Mouse (Mus musculus): ENCODE results near the gene Cfap299. TPM values are rescaled to one million over a fixed set of nuclear protein-coding genes. Genes with fewer than 3 reads are reported as not detected.
A peak's percentile ranks its signal among the peaks of the same experiment; 100 is the strongest.
"Not testable (repeated sequence)": the region's sequence is repeated elsewhere in the genome, so short reads cannot be mapped to it uniquely, and the experiment has no call there.

The Cfap299 gene
- polyA plus RNA-seq, 1 experiment from 2014 or later, result 6.1 TPM

DNA sequence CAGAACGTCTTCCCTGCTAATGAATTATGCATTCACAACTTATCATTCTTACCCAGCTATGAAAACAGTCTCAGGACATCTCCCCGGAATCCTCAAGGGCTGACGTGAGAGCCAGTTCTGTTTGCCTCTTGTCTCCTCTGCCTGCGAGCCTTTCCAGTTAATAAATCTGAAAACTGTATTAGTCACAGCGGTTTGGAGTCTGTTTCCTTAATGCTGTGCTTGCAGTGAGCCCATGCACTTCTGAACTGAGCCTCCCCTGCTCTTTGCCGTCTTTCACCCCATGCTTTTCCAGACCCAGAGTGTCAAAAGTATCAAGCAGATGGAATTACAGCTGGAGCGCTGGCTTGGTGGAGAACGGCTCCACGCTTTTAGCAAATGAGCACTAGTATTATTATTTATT lies 22.6 kb upstream of the Cfap299 start:
- H3K27me3 ChIP-seq (ENCODE audit: control insufficient read depth, insufficient read depth, low read depth, low read length), result no peaks in the 10 kb centered on the region
- no peak for ATAC-seq (ENCODE audit: low read depth)
- 34% methylated on average over 9 of the region's 9 CpGs for WGBS
- H3K4me2 ChIP-seq (ENCODE audit: low read depth, low read length), result no peak overlapping the region
- H3K9me3 ChIP-seq (ENCODE audit: control insufficient read depth, low read length), result no peaks in the 10 kb centered on the region
- H3K27ac ChIP-seq (ENCODE audit: low read length), result no peak overlapping the region
- no peaks in the 10 kb centered on the region for H3K36me3 ChIP-seq (ENCODE audit: control insufficient read depth, insufficient read depth, low read length)
- no peak overlapping the region for H3K9ac ChIP-seq (ENCODE audit: low read length)
- no peak overlapping the region for H3K4me3 ChIP-seq (ENCODE audit: low read length)
- no peaks in the 10 kb centered on the region for H3K4me1 ChIP-seq (replicated peaks; ENCODE audit: control insufficient read depth, insufficient read depth, low read length)

DNA sequence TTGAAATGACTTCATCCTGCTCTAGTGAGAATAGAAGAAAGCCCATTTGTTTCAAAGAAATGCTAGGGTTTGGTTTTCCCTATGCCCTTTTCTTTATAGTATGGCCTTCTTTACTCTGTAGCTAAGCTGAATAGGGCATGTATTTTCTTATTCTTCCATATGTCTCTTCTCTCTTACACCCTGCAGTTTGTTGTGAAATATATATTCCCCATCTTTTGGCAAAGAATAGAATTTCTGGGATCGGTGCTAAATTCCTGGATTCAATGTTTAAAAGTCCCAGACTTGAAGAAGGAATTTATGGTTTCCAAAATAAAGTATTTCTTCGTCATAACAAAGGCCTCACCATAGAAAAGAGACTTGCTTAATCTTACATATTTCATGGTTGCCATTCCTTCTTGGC lies 2.5 kb upstream of the Cfap299 start:
- Histone ChIP-seq H3K4me2 (ENCODE audit: low read depth, low read length) (no peak overlapping the region), H3K4me3 (ENCODE audit: low read length) (no peak overlapping the region), H3K9ac (ENCODE audit: low read length) (no peak overlapping the region), H3K27me3 (ENCODE audit: control insufficient read depth, insufficient read depth, low read depth, low read length) (no peaks in the 10 kb centered on the region), H3K27ac (ENCODE audit: low read length) (no peak overlapping the region), H3K9me3 (ENCODE audit: control insufficient read depth, low read length) (no peaks in the 10 kb centered on the region), H3K4me1 (replicated peaks; ENCODE audit: control insufficient read depth, insufficient read depth, low read length) (peaks cover 6% of the 10 kb centered on the region; the same call in 1 of the 2 replicates), H3K36me3 (ENCODE audit: control insufficient read depth, insufficient read depth, low read length) (no peaks in the 10 kb centered on the region)
- ATAC-seq (ENCODE audit: low read depth), result peak; percentile 71
- 44% methylated on average over 2 of the region's 2 CpGs for WGBS

DNA sequence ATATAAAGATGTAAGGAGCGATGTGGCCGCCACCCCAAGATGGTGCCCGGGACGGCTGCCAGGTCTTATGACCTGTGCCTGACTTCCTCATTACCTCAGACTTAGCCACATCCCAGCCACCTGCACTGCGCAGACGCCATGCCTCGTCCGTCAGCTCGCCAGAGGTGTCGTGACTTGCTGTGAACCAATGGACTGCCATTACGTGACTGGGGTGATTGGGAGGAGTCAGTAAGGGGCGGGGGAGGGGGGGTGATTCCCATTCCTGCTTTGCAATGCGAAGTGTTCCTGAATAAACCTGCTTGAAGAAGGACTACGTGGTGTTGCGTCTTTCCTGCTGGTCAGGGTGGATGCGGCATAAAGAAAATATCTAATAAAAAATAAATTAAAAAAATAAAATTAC lies 14.6 kb downstream of the Cfap299 start:
- 77% methylated on average over 16 of the region's 16 CpGs for WGBS

DNA sequence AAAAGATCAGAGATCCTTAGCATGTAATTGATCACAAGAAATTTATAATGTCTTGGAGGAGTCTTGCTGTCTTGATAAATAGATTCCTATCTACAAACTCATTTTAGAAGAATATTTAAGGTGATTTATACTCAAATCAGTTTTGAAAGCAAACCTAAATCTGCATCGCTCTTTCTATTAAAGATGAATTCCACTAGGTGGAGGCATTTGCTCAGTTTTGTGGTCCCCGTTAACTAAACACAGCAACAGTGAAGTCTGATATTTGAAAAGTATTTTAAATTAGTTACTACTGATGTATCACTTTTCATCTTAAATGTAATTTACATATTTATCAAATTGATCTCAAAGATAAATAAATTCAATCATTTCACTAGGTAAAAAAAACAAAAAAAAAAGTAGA lies 15.5 kb downstream of the Cfap299 start:
- Histone ChIP-seq H3K27ac (ENCODE audit: low read length) (no peak overlapping the region), H3K4me3 (ENCODE audit: low read length) (no peak overlapping the region), H3K27me3 (ENCODE audit: control insufficient read depth, insufficient read depth, low read depth, low read length) (no peaks in the 10 kb centered on the region), H3K9ac (ENCODE audit: low read length) (no peak overlapping the region), H3K36me3 (ENCODE audit: control insufficient read depth, insufficient read depth, low read length) (no peaks in the 10 kb centered on the region), H3K4me2 (ENCODE audit: low read depth, low read length) (no peak overlapping the region), H3K9me3 (ENCODE audit: control insufficient read depth, low read length) (no peaks in the 10 kb centered on the region), H3K4me1 (replicated peaks; ENCODE audit: control insufficient read depth, insufficient read depth, low read length) (no peaks in the 10 kb centered on the region)
- WGBS, result 52% methylated on average over 2 of the region's 2 CpGs
- no peak for ATAC-seq (ENCODE audit: low read depth)

More for the DNA sequence above, 14.6 kb downstream of the Cfap299 start:
- H3K27me3 ChIP-seq (ENCODE audit: control insufficient read depth, insufficient read depth, low read depth, low read length); H3K9me3 ChIP-seq (ENCODE audit: control insufficient read depth, low read length); H3K4me1 ChIP-seq (replicated peaks; ENCODE audit: control insufficient read depth, insufficient read depth, low read length); H3K27ac ChIP-seq (ENCODE audit: low read length); H3K9ac ChIP-seq (ENCODE audit: low read length); H3K36me3 ChIP-seq (ENCODE audit: control insufficient read depth, insufficient read depth, low read length); H3K4me3 ChIP-seq (ENCODE audit: low read length); H3K4me2 ChIP-seq (ENCODE audit: low read depth, low read length); ATAC-seq (ENCODE audit: low read depth): not testable (repeated sequence)

DNA sequence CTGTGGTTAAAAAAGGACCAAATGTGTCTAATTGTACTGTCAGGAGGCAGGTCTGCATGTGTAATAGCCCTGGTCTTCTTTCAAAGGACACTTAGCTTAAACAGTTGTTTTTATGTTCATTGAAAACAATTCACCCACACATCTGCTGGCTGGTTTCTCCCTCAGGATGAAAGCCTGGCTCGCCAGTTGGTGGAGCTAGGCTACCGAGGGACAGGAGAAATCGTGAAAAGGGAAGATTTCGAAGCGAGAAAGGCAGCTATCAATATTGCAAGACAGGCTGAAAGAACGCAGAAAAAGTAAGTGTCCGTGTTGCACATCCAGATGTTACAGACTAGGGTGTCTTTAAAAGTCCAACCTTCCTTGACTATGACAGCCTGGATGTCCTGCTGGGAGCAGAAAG lies 17.0 kb downstream of the Cfap299 start:
- ATAC-seq (ENCODE audit: low read depth), result no peak
- H3K9me3 ChIP-seq (ENCODE audit: control insufficient read depth, low read length), result no peaks in the 10 kb centered on the region
- H3K27ac ChIP-seq (ENCODE audit: low read length), result no peak overlapping the region
- no peak overlapping the region for H3K4me3 ChIP-seq (ENCODE audit: low read length)
- H3K27me3 ChIP-seq (ENCODE audit: control insufficient read depth, insufficient read depth, low read depth, low read length), result no peaks in the 10 kb centered on the region
- H3K9ac ChIP-seq (ENCODE audit: low read length), result no peak overlapping the region
- H3K36me3 ChIP-seq (ENCODE audit: control insufficient read depth, insufficient read depth, low read length), result no peaks in the 10 kb centered on the region
- no peaks in the 10 kb centered on the region for H3K4me1 ChIP-seq (replicated peaks; ENCODE audit: control insufficient read depth, insufficient read depth, low read length)
- H3K4me2 ChIP-seq (ENCODE audit: low read depth, low read length), result no peak overlapping the region
- 66% methylated on average over 7 of the region's 7 CpGs for WGBS

DNA sequence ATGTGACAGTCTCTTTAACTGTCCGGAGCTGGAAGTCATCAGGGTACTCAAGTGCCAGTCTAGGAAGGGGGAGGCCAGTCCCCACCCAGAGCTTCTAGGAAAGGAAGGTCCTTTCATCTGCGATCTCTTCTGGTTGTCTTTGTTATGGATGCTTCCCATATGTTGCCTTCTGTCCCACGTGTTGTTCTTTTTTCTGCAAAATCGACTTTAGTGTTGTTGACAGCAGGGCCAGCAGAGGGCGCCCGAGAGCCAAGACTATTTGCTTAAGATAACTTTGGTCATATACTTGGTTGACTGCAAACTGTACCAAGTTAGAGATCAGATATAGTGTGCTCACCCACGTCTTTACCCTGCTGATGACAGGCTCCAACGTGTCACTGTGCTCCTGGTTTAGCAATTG lies 19.5 kb downstream of the Cfap299 start:
- Histone ChIP-seq H3K9me3 (ENCODE audit: control insufficient read depth, low read length) (no peaks in the 10 kb centered on the region), H3K4me2 (ENCODE audit: low read depth, low read length) (no peak overlapping the region), H3K36me3 (ENCODE audit: control insufficient read depth, insufficient read depth, low read length) (no peaks in the 10 kb centered on the region), H3K4me1 (replicated peaks; ENCODE audit: control insufficient read depth, insufficient read depth, low read length) (no peaks in the 10 kb centered on the region), H3K27ac (ENCODE audit: low read length) (no peak overlapping the region), H3K27me3 (ENCODE audit: control insufficient read depth, insufficient read depth, low read depth, low read length) (no peaks in the 10 kb centered on the region), H3K4me3 (ENCODE audit: low read length) (no peak overlapping the region), H3K9ac (ENCODE audit: low read length) (no peak overlapping the region)
- 7% methylated on average over 8 of the region's 8 CpGs for WGBS
- peak; percentile 82 for ATAC-seq (ENCODE audit: low read depth)

DNA sequence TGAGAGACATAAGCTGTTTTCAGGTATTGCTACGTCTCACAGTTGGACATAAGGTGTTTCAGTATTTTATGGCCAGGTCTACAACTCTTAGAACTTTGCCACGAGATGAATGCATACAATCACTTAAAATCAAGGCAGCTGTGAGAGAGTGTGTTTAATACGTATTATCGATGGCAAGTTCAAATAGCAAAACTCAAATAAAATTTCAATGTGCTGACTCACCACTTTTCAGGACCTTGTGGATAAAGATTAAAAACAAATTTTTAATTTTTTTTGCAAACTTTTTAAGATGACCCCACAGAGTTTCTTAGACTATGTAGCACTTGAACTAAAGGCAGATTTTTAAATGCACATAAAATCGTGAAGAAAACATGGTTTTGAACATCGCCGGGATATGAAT lies 30.8 kb downstream of the Cfap299 start:
- Histone ChIP-seq H3K4me3 (ENCODE audit: low read length) (no peak overlapping the region), H3K4me1 (replicated peaks; ENCODE audit: control insufficient read depth, insufficient read depth, low read length) (no peaks in the 10 kb centered on the region), H3K4me2 (ENCODE audit: low read depth, low read length) (no peak overlapping the region), H3K27ac (ENCODE audit: low read length) (no peak overlapping the region), H3K9ac (ENCODE audit: low read length) (no peak overlapping the region), H3K27me3 (ENCODE audit: control insufficient read depth, insufficient read depth, low read depth, low read length) (no peaks in the 10 kb centered on the region), H3K9me3 (ENCODE audit: control insufficient read depth, low read length) (no peaks in the 10 kb centered on the region), H3K36me3 (ENCODE audit: control insufficient read depth, insufficient read depth, low read length) (no peaks in the 10 kb centered on the region)
- ATAC-seq (ENCODE audit: low read depth), result no peak
- WGBS, result 79% methylated on average over 7 of the region's 7 CpGs

DNA sequence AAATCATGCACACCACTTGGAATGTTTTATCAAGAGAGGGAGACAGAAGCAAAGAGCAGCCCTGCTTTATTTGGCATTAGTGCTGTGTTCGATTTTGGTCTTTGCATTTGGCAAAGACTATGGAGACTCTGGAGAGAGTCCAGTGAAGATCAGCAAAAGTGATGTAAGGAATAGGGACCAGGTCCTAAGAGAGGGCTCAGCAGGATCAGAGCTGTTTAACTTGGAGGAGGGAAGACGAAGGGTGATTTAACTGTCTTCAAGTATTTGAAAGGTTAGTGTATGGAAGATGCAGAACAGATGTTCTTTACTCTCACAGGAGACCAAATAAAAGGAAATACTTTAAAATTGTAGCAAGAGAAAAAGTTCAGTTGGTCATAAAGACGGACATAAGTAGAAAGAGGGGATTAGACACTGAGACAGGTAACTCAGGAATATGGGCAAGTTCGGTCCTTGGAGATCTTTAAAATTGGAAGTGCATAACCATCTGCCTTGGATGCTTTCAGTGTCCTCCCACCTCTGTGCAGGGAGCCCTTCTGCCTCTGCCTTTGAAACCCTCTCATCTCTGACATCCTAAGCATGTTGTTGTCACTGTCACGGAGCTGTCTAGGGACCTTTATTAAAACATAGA lies 31.8 kb downstream of the Cfap299 start:
- H3K27me3 ChIP-seq (ENCODE audit: control insufficient read depth, insufficient read depth, low read depth, low read length), result no peaks in the 10 kb centered on the region
- 69% methylated on average over 5 of the region's 5 CpGs for WGBS
- ATAC-seq (ENCODE audit: low read depth), result no peak
- H3K4me3 ChIP-seq (ENCODE audit: low read length), result no peak overlapping the region
- no peak overlapping the region for H3K9ac ChIP-seq (ENCODE audit: low read length)
- no peak overlapping the region for H3K4me2 ChIP-seq (ENCODE audit: low read depth, low read length)
- no peaks in the 10 kb centered on the region for H3K36me3 ChIP-seq (ENCODE audit: control insufficient read depth, insufficient read depth, low read length)
- H3K4me1 ChIP-seq (replicated peaks; ENCODE audit: control insufficient read depth, insufficient read depth, low read length), result no peaks in the 10 kb centered on the region
- H3K9me3 ChIP-seq (ENCODE audit: control insufficient read depth, low read length), result no peaks in the 10 kb centered on the region
- no peak overlapping the region for H3K27ac ChIP-seq (ENCODE audit: low read length)

DNA sequence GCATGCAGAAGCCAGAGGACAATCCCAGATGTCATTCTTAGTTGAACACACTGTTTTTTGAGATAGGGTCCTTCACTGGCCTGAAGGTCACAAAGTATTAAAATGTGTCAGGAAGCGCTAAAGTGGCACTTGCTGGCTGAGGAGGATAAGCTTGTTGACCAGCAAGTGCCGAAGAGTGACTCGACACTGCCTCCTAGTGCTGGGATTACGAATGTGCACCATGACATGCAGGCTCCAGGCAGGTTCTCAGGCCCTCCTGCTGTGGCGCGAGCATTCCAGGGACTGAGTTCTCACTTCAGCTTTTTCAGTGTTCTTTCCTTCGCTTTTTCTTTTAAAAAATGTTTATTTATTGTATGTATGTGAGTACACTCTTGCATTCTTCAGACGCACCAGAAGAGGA lies 34.3 kb downstream of the Cfap299 start:
- no peaks in the 10 kb centered on the region for H3K9me3 ChIP-seq (ENCODE audit: control insufficient read depth, low read length)
- WGBS, result 48% methylated on average over 8 of the region's 8 CpGs
- ATAC-seq (ENCODE audit: low read depth), result no peak

DNA sequence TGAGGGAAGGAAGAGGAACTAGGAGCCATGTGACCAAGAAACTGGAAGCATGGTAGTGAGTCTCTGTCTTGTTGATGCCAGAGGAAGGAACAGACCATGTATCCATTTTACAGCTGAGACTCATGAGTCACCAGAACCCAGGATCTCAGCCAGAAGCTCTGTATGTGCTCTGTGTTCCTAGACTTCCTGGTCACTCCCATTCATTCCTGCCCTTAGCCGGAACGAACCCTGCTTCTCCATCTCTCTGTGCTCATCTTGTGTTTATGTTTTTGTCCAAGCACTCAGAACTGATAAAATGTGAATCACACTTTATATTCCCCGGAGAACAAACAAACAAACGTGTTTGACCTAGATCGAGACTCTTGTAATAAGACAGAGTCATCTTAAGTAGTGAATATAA lies 36.2 kb downstream of the Cfap299 start:
- WGBS, result 39% methylated on average over 5 of the region's 5 CpGs
- Histone ChIP-seq H3K4me1 (replicated peaks; ENCODE audit: control insufficient read depth, insufficient read depth, low read length) (0 out of 2 replicates have a peak, but pooled peaks cover 2% of the 10 kb centered on the region), H3K36me3 (ENCODE audit: control insufficient read depth, insufficient read depth, low read length) (no peaks in the 10 kb centered on the region), H3K27ac (ENCODE audit: low read length) (no peak overlapping the region), H3K4me2 (ENCODE audit: low read depth, low read length) (no peak overlapping the region), H3K9me3 (ENCODE audit: control insufficient read depth, low read length) (no peaks in the 10 kb centered on the region), H3K27me3 (ENCODE audit: control insufficient read depth, insufficient read depth, low read depth, low read length) (no peaks in the 10 kb centered on the region), H3K4me3 (ENCODE audit: low read length) (no peak overlapping the region), H3K9ac (ENCODE audit: low read length) (no peak overlapping the region)
- peak; percentile 68; the same call in 1 of the 2 replicates for ATAC-seq (ENCODE audit: low read depth)

More for the DNA sequence above, 34.3 kb downstream of the Cfap299 start:
- Histone ChIP-seq H3K27me3 (ENCODE audit: control insufficient read depth, insufficient read depth, low read depth, low read length) (no peaks in the 10 kb centered on the region), H3K27ac (ENCODE audit: low read length) (no peak overlapping the region), H3K4me1 (replicated peaks; ENCODE audit: control insufficient read depth, insufficient read depth, low read length) (no peaks in the 10 kb centered on the region), H3K4me2 (ENCODE audit: low read depth, low read length) (no peak overlapping the region), H3K9ac (ENCODE audit: low read length) (no peak overlapping the region), H3K4me3 (ENCODE audit: low read length) (no peak overlapping the region), H3K36me3 (ENCODE audit: control insufficient read depth, insufficient read depth, low read length) (no peaks in the 10 kb centered on the region)
